Mouse (Mus musculus): ENCODE results near the gene Cisd1.

Gene Cisd1

GRCm38 (mm10) chr10:71326789-71327188 is 18.0 kb downstream of the Cisd1 start:
- DNase-seq, result peak; percentile 61 to 63

- DNase-seq, result no peak
These were observed 18.6 kb downstream of the Cisd1 start for GRCm38 (mm10) chr10:71326123-71326522.

GRCm38 (mm10) chr10:71323669-71324068 is 21.1 kb downstream of the Cisd1 start:
- DNase-seq, result no peak

- DNase-seq, result no peak
These were observed 28.3 kb downstream of the Cisd1 start for GRCm38 (mm10) chr10:71316497-71316896.

GRCm38 (mm10) chr10:71316056-71316455 is 28.7 kb downstream of the Cisd1 start:
- no peak for DNase-seq

GRCm38 (mm10) chr10:71314596-71314995 is 30.2 kb downstream of the Cisd1 start:
- DNase-seq, result no peak

GRCm38 (mm10) chr10:71310288-71310687 is 34.5 kb downstream of the Cisd1 start:
- DNase-seq, result no peak

GRCm38 (mm10) chr10:71308199-71308598 is 36.6 kb downstream of the Cisd1 start:
- DNase-seq, result no peak

- DNase-seq, result no peak
These were observed 38.0 kb downstream of the Cisd1 start for GRCm38 (mm10) chr10:71306759-71307158.

GRCm38 (mm10) chr10:71306190-71306589 is 38.6 kb downstream of the Cisd1 start:
- peak in 1 of 2 experiments; percentile 24 for DNase-seq

- no peak for DNase-seq
These were observed 42.3 kb downstream of the Cisd1 start for GRCm38 (mm10) chr10:71302490-71302889.

GRCm38 (mm10) chr10:71300161-71300560 is 44.6 kb downstream of the Cisd1 start:
- no peak for DNase-seq

- DNase-seq, result no peak
These were observed 51.5 kb downstream of the Cisd1 start for GRCm38 (mm10) chr10:71293245-71293644.

- peak; percentile 41 to 50 for DNase-seq
These were observed 52.5 kb downstream of the Cisd1 start for GRCm38 (mm10) chr10:71292254-71292653.

- DNase-seq, result no peak
These were observed 53.0 kb downstream of the Cisd1 start for GRCm38 (mm10) chr10:71291801-71292200.

- DNase-seq, result no peak
These were observed 53.5 kb downstream of the Cisd1 start for GRCm38 (mm10) chr10:71291179-71291661.

- peak; percentile 86 to 89 for DNase-seq
These were observed 59.6 kb downstream of the Cisd1 start, which contains the start of gene Ube2d1 for GRCm38 (mm10) chr10:71285126-71285580. Ube2d1 (minus strand) TSS chr10:71285262.

- DNase-seq, result no peak
These were observed 60.1 kb downstream of the Cisd1 start for GRCm38 (mm10) chr10:71284511-71285125.

GRCm38 (mm10) chr10:71284131-71284510 is 60.6 kb downstream of the Cisd1 start:
- DNase-seq, result no peak

Data from lung, adult 18-20 months (tissue).